Mouse (Mus musculus): ENCODE data around the gene Bhlhe23.
A peak's percentile ranks its signal among the peaks of the same experiment; 100 is the strongest.

Bhlhe23 gene

DNA sequence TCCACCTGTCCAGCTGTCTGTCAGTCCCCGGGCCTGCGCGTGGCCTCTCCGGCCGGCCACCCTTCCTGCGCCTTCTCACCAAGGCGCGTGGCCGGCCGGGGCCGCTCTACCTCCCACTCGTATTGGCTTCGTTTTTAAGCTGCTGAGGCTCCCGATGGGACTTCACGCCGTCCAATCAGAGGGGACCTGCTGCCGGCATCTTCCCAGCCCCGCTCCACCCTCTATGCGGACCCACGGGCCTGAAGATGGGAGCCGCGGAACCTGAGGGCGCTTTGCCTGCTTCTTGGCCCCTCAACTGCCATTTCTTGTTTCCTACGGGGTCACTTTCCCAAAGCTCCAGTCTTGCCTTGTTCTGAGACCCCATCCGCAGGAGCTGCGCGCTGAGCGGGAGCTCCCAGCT lies at the start of gene Bhlhe23:
Gene Bhlhe23 (minus strand): TSS at position 108 of the 400 bp plus-strand sequence.
- no peak for DNase-seq

DNA sequence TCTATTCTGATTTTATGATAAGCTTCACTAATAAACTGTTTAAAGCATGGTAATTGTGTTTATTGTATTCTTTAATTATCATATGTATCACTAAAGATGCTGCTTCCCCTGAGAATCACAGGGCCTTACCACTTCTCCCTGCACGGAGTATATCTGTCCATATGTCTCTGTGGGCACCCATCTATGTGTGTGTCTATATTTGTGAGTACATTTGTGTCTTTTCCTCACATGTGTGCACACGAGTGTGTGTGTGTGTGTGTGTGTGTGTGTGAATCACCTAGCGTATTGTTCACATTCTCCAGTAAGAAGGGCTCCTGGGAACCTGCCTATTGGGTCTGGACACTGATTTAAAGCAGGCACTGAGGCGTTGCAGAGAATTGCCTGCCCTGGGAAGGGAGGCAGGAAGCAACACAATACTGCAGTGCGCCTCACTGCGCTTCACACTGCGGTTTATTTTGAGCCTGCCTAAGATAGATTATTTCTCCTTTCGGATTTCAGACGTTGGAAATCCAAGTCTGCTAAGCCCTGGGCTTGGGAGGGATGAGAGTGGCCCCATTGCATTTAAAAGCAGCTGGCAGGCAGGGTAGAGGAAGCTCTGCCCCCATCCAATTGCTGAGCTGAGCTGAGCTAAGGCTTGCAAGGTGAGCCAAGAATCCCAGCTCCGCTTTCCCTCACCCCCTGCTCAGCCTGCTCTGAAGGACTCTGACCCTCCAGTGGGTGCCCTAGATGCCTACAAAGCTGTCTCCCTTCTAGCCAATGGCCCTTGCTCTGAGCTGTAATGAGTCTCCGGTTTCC lies 48.6 kb upstream of the Bhlhe23 start:
- DNase-seq = no peak

DNA sequence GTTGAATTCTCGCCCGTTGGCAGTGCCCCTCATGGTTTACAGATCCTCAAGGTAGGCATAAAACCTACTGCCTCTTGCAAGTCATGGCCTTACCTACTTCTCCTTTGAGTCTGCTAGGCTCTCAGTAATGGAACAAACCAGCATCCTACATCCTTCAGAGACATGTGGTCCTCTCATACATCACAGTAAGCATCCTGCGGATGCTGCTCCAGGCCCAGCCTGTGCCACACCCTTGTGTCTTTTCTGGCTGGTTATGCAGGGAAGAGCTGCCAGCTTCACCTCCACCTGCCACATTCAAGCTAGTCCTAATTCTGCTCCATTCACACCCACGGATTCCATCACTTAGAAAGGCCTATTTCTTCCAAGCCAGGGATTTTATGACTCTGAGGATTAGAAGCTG lies 48.0 kb upstream of the Bhlhe23 start:
- no peak for DNase-seq

DNA sequence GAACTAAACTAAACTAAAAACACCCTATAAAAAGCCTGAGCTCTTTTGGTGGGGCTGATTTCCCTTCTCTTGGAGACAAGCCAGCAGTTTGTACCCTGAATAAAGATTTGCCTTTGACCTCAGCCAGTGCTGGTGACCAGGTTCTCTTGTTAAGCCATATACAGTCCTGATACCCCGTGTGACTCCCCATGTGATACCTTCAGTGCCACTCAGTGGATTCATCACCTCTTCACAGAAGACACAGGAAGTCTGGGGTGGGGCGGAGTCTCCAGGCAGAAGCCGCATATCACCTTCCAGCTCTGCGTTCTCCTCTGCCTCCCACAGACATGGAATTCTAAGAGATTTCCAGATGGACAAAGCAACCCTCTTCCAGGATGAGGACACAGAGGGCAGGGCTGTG lies 47.4 kb upstream of the Bhlhe23 start:
- DNase-seq = no peak

DNA sequence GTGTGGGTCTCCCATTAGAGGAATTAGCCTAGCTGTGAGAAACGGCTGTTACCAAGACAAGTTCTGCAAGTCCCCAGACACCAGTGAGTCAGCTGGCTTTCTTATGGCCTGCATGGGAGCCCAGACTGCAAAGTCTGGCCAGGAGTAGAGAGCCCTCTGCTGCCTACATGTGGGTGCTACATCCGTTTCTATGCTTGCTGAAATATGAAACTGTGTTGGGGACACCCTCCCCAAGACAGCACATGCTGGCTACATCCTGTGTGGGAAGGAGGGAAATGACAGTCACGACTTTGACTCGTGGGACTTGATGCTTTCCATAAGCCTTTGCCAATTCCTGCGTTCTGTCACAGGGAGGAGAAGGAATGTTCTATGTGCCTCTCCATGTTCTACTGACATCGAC lies 45.8 kb upstream of the Bhlhe23 start:
- DNase-seq = peak; percentile 4

DNA sequence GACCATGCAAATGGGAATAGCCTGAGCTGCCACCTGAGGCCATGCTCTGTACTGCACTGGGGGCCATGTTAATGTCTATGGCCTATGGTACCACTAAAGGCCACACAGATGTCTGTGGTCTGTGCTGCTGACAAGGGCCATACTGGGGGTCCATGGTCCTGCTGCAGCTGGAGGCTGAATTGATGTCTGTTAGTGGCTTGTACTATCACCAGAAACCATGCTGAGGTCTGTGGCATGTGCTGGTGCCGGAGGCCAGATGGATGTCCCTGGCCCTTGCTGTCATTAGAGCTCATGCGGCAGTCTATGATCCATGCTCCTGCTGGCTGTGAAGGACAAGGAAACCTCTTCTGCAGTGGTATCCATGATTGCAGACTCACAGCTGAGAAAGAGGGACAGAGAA lies 42.8 kb upstream of the Bhlhe23 start:
- DNase-seq = no peak

DNA sequence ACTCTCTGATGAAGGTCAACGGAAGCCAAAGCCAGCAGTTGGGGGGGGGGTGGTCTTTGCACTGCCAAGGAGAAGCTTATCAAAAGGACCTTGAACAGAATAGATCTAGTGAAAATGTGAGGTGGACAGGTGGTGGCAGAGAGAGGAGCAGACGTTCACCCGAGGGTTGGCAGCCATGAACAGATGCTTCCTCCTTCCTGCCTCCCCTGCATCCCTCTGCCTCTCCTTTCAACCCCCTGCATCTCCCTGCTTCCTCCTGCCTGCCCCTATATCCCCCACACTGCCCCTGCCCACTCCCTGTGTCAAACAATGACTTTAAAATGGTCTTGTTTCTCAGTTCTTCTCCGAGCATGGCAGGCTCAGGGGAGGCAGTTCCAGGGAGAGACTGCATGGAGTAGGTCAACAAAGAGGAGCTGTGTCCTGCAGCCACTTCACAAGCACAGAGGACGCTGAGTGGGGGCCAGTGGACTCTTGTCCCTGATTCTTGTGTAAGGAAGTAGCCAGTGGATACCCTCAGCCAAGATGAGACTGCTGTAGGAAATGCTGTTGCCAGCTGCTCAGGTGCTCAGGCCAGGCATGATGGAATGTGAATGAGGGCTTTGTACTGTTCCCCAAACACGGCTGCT lies 39.9 kb upstream of the Bhlhe23 start:
- DNase-seq = no peak

DNA sequence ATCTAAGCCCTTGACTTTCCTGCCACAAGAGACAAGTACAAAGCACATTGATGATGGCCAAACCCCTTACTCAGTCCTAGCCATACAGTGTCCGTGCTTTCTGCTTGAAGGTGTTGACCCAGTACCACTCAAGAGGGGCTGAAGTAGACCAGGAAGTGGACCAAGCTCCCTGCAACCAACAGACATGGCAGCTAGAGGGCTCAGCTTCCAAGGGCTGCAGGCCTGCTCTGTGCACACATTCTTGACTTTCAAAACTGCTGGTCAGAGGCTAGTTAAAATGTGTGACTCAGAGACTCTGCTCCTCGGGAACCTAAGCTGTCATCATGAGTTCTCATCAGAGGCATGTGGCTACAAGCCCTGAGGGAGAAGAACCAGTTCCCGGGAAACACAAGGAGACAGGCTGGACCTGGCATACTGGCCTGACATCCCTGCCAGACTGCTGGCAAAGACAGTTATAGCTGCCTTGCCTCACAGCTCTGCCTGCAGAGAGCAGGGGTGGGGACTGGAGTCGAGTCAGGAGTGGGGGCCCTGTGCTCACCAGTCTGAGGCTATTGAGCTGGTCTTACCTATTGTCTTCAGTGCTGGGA lies 37.4 kb upstream of the Bhlhe23 start:
- no peak for DNase-seq

DNA sequence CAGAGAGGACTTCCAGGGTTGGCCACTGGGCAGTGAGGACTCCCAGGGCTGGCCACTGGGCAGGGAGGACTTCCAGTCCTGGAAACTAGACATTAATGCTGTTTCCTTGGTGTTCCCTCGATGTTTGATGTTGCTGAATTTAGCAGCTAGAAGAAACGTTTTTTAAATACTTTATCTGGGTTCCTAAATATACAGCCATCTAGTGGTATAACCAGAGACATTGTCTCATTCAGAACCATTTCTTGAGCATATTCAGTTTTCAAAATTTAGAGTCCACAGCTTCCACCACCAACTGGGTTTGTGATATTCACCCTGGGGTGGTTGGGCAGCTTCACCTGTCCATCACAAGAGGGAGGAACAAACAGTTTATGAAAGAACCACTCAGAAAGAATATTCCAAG lies 34.3 kb upstream of the Bhlhe23 start:
- no peak for DNase-seq

DNA sequence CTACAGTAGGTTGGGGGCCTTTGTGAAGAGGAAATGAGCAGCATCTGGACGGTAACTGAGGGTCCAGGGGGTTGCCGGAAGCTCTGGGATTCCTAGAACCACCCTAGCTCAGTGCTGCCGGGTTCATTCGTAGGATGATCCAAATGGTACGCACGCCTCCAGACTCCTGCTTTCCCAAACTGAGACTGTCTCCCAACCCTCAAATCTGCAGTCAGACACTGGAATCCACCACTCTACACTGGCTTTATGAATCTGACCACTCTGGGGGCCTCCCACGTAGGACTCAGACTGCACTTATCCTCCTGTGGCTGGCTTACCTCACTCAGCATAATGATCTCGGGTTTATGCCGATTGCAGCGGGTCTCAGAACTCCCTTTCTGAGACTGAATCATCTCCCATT lies 32.8 kb upstream of the Bhlhe23 start:
- DNase-seq = no peak

DNA sequence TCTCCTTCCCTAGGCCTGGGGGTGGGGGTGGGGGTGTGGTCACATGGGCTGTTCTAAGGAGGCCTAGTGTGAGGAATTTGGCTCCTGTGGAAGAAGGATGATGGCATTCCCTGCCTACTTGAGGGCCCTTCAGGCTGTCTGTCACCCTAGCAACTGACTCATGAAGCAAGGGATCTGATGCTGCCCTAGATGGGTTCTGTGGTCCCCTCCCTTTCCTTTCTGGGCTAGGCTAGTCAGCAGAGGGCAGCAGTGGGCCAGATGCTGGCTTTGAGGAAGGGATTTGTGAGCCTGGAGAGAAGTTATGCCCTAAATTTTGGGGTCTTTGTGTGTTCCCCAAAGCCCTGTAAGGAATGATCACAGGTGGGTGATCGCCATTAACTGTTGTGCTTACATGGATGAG lies 29.3 kb upstream of the Bhlhe23 start:
- DNase-seq = peak; percentile 5

DNA sequence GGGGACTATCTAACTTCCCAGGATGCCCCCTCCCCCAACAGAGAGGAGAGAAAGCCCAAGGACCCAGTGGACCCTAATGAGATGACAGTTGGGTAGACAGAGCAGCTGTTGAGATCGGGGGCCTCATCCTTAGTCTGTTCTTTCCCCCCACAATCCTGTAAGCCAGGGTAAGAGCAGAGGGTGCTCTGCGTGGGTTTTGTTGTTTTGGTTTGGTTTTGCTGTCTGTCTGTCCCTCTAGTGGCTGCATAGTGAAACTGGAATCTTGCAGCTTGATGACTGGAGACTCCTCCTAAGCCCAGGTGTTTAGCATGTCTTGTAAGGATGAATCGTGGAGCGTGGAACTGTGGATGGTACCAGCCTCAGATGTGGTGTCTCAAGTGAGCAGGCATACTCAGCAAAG lies 19.3 kb upstream of the Bhlhe23 start:
- no peak for DNase-seq

DNA sequence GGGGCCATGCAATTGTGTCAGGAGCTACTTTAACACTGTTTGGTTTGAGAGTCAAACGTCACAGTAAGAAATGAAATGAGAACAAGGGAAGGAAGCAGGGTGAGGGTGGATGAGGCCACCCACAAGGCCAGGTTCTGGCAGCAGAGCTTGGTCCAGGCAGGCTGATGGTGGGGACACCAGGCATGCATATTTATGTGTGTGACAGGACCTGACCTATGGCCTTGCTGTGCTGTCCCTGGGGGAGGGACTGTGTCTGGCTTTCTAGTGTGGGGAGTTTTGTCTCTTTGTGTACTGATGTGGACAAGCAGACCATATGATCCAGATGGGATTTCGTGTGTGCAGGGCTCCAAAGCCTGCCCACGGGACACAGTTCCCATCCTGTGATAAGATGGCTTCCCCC lies 18.9 kb upstream of the Bhlhe23 start:
- DNase-seq = no peak

DNA sequence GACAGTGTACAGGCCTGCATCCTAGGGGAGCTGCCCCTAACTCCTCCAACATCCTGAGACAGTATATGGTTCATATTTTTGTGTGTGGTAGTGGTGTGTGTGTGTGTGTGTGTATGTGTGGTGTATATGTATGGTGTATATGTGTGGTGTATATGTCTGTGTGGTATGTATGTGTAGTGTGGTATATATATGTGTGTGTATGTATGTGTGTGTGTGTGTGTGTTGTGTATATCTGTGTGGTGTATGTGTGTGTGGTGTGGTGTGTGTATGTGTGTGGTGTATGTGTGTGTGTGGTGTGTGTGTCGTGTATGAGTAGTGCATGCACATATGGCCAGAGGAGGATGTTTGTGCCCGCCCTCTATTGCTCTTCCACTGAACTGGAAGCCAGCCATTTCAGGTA lies 17.7 kb upstream of the Bhlhe23 start:
- DNase-seq = no peak

DNA sequence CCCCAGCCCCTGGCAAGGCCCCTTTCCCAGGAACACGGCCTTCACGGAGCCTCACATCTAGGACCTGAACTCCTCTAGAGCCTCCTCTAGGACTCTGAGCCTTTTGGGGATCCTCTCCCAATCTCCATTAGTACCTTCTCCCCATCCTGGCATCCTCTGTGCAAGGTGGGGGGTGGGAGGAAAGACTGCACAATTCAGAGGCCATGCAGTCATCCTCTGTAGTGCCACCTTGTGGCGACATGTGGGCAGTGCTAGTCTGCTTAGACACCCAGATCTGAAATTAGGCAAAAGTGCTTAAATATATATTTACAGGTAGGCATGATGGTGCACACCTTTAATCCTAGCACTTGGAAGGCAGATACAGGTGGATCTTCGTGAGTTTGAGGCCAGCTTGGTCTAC lies 15.0 kb upstream of the Bhlhe23 start:
- peak; percentile 54 for DNase-seq

DNA sequence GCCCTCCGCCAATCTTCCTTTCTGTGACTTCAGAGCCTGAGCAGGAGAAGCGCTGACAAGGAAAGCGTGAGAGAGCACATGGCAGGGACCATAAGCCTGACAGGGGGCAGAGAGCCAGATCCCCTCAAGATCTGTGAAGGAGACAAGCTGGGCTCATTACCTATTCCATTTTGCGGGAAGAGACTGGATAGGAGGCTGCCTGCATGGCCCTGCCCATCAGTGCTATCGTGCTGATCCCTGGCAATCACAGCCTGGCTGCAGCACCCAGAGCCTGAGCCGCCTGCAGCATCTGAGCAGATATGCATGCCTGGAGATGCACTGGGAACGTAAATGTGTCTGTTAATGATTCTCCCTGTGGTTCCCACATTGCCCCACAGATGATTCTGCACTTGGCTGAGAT lies 12.1 kb upstream of the Bhlhe23 start:
- DNase-seq = no peak

DNA sequence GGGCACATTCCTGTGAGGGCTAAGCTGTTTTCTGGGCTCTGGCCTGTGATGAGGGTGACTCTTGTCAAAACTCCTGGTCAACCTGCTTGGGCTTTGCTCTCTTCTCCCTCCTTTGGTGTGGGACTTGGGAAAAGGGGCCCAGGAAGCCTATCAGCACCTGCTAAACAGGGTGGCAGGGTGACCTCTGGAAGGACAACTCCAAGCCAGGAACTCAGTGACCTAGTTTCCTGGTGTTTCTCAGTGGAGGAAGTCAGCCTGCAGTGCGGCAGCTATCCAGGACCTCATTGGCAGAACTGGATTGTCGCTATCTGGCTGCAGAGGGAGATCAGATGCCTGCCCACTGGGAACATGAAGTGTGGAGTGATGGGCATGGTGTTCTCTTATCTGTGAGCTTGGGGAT lies 11.7 kb upstream of the Bhlhe23 start:
- DNase-seq = no peak

DNA sequence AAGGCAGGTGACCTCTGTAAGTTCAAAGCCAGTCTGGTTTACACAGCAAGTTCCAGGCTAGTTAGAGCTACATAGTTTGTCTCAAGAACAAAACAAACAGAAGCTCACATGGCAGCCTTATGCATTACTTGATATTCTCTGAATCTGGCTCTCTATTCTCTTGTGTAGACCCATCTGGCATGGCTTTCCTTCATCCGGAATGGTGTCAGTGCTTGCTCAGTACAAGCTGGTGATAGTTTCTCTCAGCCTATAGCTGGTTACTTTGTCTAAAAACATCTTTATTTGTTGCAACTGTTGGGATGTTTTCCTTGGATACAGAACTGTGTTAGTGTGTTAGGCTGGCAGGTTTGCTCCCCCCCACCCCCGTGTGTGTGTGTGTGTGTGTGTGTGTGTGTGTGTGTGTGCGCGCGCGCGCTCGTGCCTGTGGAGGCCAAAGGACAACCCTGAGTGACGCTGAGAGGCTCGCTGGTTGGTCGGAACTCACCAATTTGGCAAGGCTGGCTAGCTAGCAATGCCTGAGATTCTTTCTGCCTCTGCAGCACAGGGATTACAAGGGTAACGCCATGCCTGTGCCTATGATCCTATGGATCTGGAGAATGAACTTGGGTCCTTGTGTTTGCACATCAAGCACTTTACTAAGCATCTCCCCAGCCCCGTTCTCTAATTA lies 11.0 kb upstream of the Bhlhe23 start:
- no peak for DNase-seq

DNA sequence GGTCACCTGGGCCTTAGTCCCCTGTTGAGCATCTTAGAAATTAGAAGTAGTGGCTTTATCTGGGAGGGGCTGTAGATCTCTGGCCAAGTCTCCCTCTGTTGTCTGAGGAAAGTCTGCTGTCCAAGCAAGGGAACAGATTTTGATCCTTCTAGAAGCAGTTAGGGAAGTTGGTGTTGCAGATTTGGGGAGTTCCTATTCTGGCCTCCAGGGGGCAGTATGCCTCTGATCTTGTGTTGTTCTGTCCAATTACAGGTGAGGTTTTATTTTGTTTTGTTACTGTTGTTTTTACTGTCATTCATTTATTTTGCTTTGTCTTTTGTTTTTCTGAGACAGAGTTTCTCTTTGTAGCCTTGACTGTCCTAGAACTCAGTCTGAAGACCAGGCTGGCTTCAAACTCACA lies 10.0 kb upstream of the Bhlhe23 start:
- peak; percentile 31 for DNase-seq

DNA sequence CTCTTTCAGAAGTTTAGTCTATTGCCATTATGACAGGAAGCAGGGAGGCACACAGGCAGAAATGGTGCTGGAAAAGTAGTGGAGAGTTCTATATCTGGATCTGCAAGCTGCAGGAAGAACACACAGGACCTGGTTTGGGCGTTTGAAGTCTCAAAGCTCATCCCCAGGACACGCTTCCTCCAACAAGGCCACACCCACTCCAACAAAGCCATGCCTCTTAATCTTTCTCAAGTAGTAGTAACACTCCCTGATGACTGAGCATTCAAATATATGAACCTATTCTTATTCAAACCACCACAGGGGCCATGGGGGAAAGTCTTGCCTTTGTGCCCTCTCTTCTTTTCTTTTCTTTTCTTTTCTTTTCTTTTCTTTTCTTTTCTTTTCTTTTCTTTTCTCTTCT lies 3.6 kb upstream of the Bhlhe23 start:
- no peak for DNase-seq

DNA sequence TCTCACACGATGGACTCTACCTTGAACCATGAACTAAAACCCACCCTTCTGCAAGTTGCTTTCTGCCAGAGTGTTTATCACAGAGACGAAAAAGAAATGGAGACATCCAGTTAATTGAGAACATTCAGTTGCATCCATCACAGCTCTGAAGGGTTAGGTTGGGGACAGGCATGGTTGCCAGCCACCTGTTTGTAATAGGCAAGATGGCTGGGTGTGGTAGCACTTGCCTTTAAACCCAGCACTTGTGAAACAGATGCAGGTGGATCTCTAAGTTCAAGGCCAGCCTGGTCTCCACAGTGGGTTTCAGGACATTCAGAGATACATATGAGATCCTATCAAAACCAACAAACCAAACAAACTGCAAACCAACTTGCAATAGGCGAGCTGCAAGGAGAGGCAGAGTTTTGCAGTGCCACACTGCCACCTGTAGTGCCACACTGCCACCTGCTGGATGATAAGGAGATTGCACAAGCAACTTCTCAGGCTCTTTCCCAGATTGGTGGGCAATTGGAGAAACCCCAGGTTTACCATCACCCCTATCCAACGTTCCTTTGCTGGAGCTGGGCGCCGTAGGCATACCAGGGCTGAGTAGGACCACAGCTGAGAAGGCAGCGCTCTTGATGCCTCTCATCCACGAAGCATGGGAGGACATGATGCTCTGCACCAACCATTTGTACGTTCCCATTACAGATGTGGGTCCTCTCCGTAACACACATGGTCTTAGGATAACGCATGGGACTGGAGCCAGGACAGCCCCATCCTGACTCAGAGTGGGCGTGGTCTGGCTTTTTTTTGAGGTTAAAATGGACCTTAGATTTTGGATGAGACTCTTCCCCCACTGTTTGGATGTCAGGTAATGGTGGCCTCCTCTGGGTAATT lies 2.8 kb upstream of the Bhlhe23 start:
- DNase-seq = peak; percentile 53

DNA sequence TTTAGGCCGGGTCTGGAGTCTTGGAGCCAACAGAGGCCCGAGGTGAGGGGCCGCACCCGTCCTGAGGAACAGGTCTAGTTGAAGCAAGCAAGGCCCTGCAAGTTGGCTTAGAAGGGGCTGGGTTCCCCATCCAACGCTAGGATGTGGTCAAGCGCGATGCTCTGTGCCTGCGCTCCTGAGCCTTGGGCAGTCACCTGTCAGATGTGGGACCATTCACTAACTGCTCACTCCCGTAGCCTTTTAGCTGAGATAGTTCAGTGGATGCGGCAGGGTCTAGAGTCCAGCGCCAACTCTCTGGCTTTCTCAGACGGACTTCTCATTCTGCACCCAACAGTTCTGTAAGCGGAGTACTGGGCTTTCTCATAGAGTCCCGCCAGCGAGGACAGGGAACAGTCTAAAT lies 1.1 kb downstream of the Bhlhe23 start:
- DNase-seq = no peak

DNA sequence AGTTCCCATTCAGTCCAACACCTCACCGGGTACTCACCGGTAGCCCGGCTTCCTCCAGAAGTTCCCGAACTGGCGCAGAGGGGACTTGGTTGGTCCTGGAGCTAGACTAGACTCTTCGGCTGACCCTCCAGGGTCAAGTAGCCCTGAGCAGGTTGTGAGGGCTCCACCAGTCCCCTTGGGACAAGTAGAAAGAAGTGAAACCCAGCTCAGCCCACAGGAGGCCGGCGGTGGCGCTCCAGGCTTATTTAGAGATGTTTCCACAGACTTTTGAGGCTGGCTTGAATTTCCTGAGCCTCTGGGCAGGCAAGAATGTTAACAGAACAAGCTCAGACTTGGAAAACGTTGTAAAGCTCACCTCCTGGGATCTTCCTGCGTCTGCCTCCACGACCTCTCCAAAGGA lies 1.5 kb downstream of the Bhlhe23 start:
- DNase-seq = no peak
